9 mouse cellular contexts compared by ENCODE assay signal in the genomic region with DNA sequence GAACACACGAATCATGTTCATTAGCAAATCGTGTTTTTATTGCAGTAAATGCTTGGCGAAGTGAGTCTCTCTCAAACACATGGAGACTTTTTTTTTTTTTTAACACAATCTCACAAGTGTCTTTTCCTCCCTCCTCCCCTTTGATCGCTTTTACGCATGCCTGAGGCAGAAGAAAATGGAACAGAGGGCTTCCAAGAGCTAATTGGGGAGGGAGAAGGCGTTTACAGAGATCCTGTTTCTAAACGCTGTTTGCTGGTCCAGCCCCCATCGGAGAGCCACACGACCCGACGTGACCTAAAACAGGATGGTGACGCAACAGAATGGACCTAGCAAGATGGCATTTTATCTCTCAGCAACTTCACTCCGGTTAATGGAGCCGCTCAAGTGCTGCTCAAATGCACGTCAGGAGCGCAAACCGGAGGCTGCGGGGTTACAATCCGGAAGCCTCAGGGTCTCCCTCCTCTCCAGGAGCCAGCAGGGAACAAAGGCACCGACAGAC.
DNase-seq lines count a peak whose midpoint lies in the region; ATAC-seq and TF ChIP-seq lines count a peak whose summit lies in the region.
"Had no signal": no experiment of that assay in that cellular context is flagged by ENCODE, and none has a peak within 500 bp of the region (broad histone marks: within the 10 kb centered on the region; RNA-seq: fewer than 3 reads in every experiment).

No protein-coding gene starts in this region.

- no peak for TF ChIP-seq CTCF in liver, embryonic 14.5 days (IDR thresholded peaks at IDR 0.05; ENCODE audit: low read depth)

- H3K9me3 ChIP-seq in intestine, embryonic 16.5 days (ENCODE audit: control insufficient read depth, low read length): no peaks in the 10 kb centered on the region
- no peaks in the 10 kb centered on the region for H3K9me3 ChIP-seq in liver, embryonic 14.5 days (ENCODE audit: control insufficient read depth, low read length)

- H3K27ac ChIP-seq in intestine, embryonic 16.5 days (ENCODE audit: low read length): no peak overlapping the region; the same call in 1 of the 2 replicates
- peak overlapping the region; percentile 22; the same call in 1 of the 2 replicates for H3K27ac ChIP-seq in liver, embryonic 14.5 days

- DNase-seq in left cerebral cortex, postnatal 14 days (ENCODE audit: low spot score in 2 of 2): peak; percentile 39 to 70
- no peak for DNase-seq in left cerebral cortex, adult 9 months (ENCODE audit: low spot score in 2 of 2)
- peak; percentile 88 for DNase-seq in embryo, embryonic 10.5 days (ENCODE audit: low spot score)
- peak; percentile 77 to 80 for DNase-seq in heart, adult 18-20 months
- peak; percentile 58 to 60 (median 59) for DNase-seq in liver, embryonic 14.5 days (ENCODE audit: low read depth in 3 of 3, low spot score in 3 of 3)
- peak; percentile 58 to 59 for DNase-seq in thymus, postnatal 10 days (ENCODE audit: low spot score in 2 of 2)

- peak overlapping the region; percentile 54 for H3K9ac ChIP-seq in intestine, embryonic 16.5 days (ENCODE audit: low read depth, low read length)
- H3K9ac ChIP-seq in liver, embryonic 14.5 days (replicated peaks): peak overlapping the region; percentile 24

- peak overlapping the region; percentile 71 for H3K4me2 ChIP-seq in intestine, embryonic 16.5 days (ENCODE audit: low read depth, low read length)
- H3K4me2 ChIP-seq in liver, embryonic 14.5 days (ENCODE audit: low read depth): peak overlapping the region; percentile 76

- H3K27me3 ChIP-seq in intestine, embryonic 16.5 days (replicated peaks; ENCODE audit: control insufficient read depth, insufficient read depth, low read length): no peaks in the 10 kb centered on the region
- no peaks in the 10 kb centered on the region for H3K27me3 ChIP-seq in liver, embryonic 14.5 days (ENCODE audit: control insufficient read depth, insufficient read depth, low read length)
- H3K27me3 ChIP-seq: Patski had no signal

- H3K36me3 ChIP-seq in intestine, embryonic 16.5 days (ENCODE audit: control insufficient read depth, insufficient read depth, low read length): no peaks in the 10 kb centered on the region
- no peaks in the 10 kb centered on the region for H3K36me3 ChIP-seq in liver, embryonic 14.5 days (replicated peaks; ENCODE audit: control insufficient read depth, insufficient read depth, low read depth)

- peak; percentile 30; the same call in 1 of the 2 replicates for ATAC-seq in intestine, embryonic 16.5 days
- peak; percentile 45; the same call in 1 of the 2 replicates for ATAC-seq in liver, embryonic 14.5 days (ENCODE audit: insufficient read depth)
- peak; percentile 78 for ATAC-seq in monocyte, adult 5-6 weeks (replicated peaks; ENCODE audit: insufficient number of reproducible peaks, low FRiP score, low TSS enrichment, poor library complexity, severe bottlenecking)
- ATAC-seq: Patski had no signal

- H3K4me3 ChIP-seq in intestine, embryonic 16.5 days (ENCODE audit: low read length): peak overlapping the region; percentile 40
- peak overlapping the region; percentile 46 to 48 for H3K4me3 ChIP-seq in liver, embryonic 14.5 days (ENCODE audit: insufficient read depth in 1 of 2, low read depth in 2 of 2, low read length in 2 of 2)

- H3K4me1 ChIP-seq in intestine, embryonic 16.5 days (ENCODE audit: control insufficient read depth, insufficient read depth, low read length): peaks cover 34% of the 10 kb centered on the region
- peaks cover 26 to 37% of the 10 kb centered on the region in 2 experiments for H3K4me1 ChIP-seq in liver, embryonic 14.5 days (replicated peaks; ENCODE audit: control insufficient read depth in 2 of 2, insufficient read depth in 2 of 2, low read length in 1 of 2)

- intact Hi-C loops in left cerebral cortex, postnatal 14 days (cut with DNase I): no loop called here

- WGBS in intestine, embryonic 16.5 days: 1% methylated on average over 20 of the region's 20 CpGs
- WGBS in liver, embryonic 14.5 days (ENCODE audit: insufficient replicate concordance): under 1% methylated on average over 20 of the region's 20 CpGs

- no peak for TF ChIP-seq EP300 in liver, embryonic 14.5 days (IDR thresholded peaks at IDR 0.05; ENCODE audit: low read depth)

Comparison
In these comparisons a context has a peak if more than half of its experiments do, and no peak if none do; other contexts are left out.
1. DNase-seq: peak in left cerebral cortex, postnatal 14 days (2 of 2), embryo, embryonic 10.5 days (single experiment), heart, adult 18-20 months (2 of 2), liver, embryonic 14.5 days (3 of 3) and thymus, postnatal 10 days (2 of 2); none in left cerebral cortex, adult 9 months (0 of 2).
2. Peak in every context shown above with its lines, with median percentiles within 50 percentile points of each other: ATAC-seq.